Mouse (Mus musculus) forebrain, embryonic 12.5 days (tissue): ENCODE measurements at regions not wholly inside any gene's neighbourhood (a gene's known extent, or its start where the extent isn't known, plus 50 kb on each side); places are given as distances from the start of the nearest gene placed in this dataset.

ENCODE experiments used
- ATAC-seq: fragments of 200-750 bp; cut with Nextera tagmentation; 2 replicates; pipeline ENCODE4 v1.8.0; 2017; ENCODE audit warnings: moderate TSS enrichment; ENCODE audit not compliant: low FRiP score
- H3K27ac ChIP-seq: fragments of 300-500 bp; sonication (generic); 2 replicates; pipeline ENCODE4 v1.5.1; 2016; ENCODE audit warnings: mild to moderate bottlenecking
- H3K27me3 ChIP-seq: fragments of 300-500 bp; sonication (generic); 2 replicates; pipeline ENCODE4 v1.6.1; 2016; ENCODE audit warnings: mild to moderate bottlenecking
- H3K36me3 ChIP-seq: fragments of 300-500 bp; sonication (generic); replicated peaks from 2 replicates; pipeline ENCODE4 v1.6.1; 2016; ENCODE audit warnings: mild to moderate bottlenecking
- H3K4me1 ChIP-seq: fragments of 300-500 bp; sonication (generic); 2 replicates; pipeline ENCODE4 v1.6.1; 2016
- H3K4me2 ChIP-seq: fragments of 300-500 bp; sonication (generic); 2 replicates; pipeline ENCODE4 v1.6.1; 2016; ENCODE audit warnings: mild to moderate bottlenecking, moderate library complexity
- H3K4me3 ChIP-seq: fragments of 300-500 bp; sonication (generic); replicated peaks from 2 replicates; pipeline ENCODE4 v1.5.1; 2016; ENCODE audit warnings: mild to moderate bottlenecking
- H3K9ac ChIP-seq: fragments of 300-500 bp; sonication (generic); 2 replicates; pipeline ENCODE4 v1.6.1; 2016; ENCODE audit warnings: mild to moderate bottlenecking
- H3K9me3 ChIP-seq: fragments of 300-500 bp; sonication (generic); 2 replicates; pipeline ENCODE4 v1.6.1; 2016
- WGBS: fragments of 180-500 bp; shearing (Covaris S2); methylation state at CpG from one replicate; pipeline ENCODE4 v1.1.7; 2016; 5-methylcytosine and 5-hydroxymethylcytosine counted together

- H3K27me3 ChIP-seq, result no peaks in the 10 kb centered on the region
- H3K4me3 ChIP-seq, result no peak overlapping the region
- H3K4me2 ChIP-seq, result no peak overlapping the region
- no peak overlapping the region for H3K9ac ChIP-seq
- ATAC-seq, result no peak
- no peaks in the 10 kb centered on the region for H3K36me3 ChIP-seq
- H3K27ac ChIP-seq, result no peak overlapping the region
- no peaks in the 10 kb centered on the region for H3K9me3 ChIP-seq
- WGBS, result 87% methylated on average over 4 of the region's 4 CpGs
- H3K4me1 ChIP-seq, result no peaks in the 10 kb centered on the region
Measured at GRCm38 (mm10) chr2:173349910-173350309, 73.6 kb upstream of the Pmepa1 start.

GRCm38 (mm10) chr2:173350405-173350804 lies 74.1 kb upstream of the Pmepa1 start:
- ATAC-seq, result no peak

GRCm38 (mm10) chr2:173350831-173351230 lies 74.5 kb upstream of the Pmepa1 start:
- no peak overlapping the region for H3K4me3 ChIP-seq

More at GRCm38 (mm10) chr2:173350405-173350804, 74.1 kb upstream of the Pmepa1 start:
- H3K9me3 ChIP-seq, result no peaks in the 10 kb centered on the region
- no peak overlapping the region for H3K9ac ChIP-seq
- H3K4me1 ChIP-seq, result no peaks in the 10 kb centered on the region
- H3K27me3 ChIP-seq, result no peaks in the 10 kb centered on the region
- no peak overlapping the region for H3K4me3 ChIP-seq
- H3K4me2 ChIP-seq, result no peak overlapping the region
- WGBS, result 85% methylated on average over 3 of the region's 3 CpGs
- H3K36me3 ChIP-seq, result no peaks in the 10 kb centered on the region
- no peak overlapping the region for H3K27ac ChIP-seq

GRCm38 (mm10) chr2:173351831-173352755 lies 75.8 kb upstream of the Pmepa1 start:
- no peaks in the 10 kb centered on the region for H3K4me1 ChIP-seq
- no peak overlapping the region for H3K4me3 ChIP-seq
- no peak for ATAC-seq

More at GRCm38 (mm10) chr2:173350831-173351230, 74.5 kb upstream of the Pmepa1 start:
- Histone ChIP-seq H3K4me2 (no peak overlapping the region), H3K27ac (no peak overlapping the region), H3K27me3 (no peaks in the 10 kb centered on the region), H3K36me3 (no peaks in the 10 kb centered on the region), H3K9ac (no peak overlapping the region), H3K4me1 (no peaks in the 10 kb centered on the region), H3K9me3 (no peaks in the 10 kb centered on the region)
- no peak for ATAC-seq
- 65% methylated on average over 3 of the region's 3 CpGs for WGBS

GRCm38 (mm10) chr2:173352756-173353139 lies 76.4 kb upstream of the Pmepa1 start:
- Histone ChIP-seq H3K4me2 (no peak overlapping the region), H3K9me3 (no peaks in the 10 kb centered on the region), H3K36me3 (no peaks in the 10 kb centered on the region), H3K27me3 (no peaks in the 10 kb centered on the region), H3K4me3 (no peak overlapping the region), H3K4me1 (no peaks in the 10 kb centered on the region), H3K9ac (no peak overlapping the region), H3K27ac (no peak overlapping the region)
- ATAC-seq, result no peak
- 70% methylated on average over 3 of the region's 3 CpGs for WGBS

More at GRCm38 (mm10) chr2:173351831-173352755, 75.8 kb upstream of the Pmepa1 start:
- WGBS, result 79% methylated on average over 18 of the region's 18 CpGs
- no peaks in the 10 kb centered on the region for H3K9me3 ChIP-seq
- H3K27me3 ChIP-seq, result no peaks in the 10 kb centered on the region
- no peaks in the 10 kb centered on the region for H3K36me3 ChIP-seq
- no peak overlapping the region for H3K4me2 ChIP-seq
- H3K27ac ChIP-seq, result peak overlapping the region; percentile 44
- no peak overlapping the region for H3K9ac ChIP-seq

GRCm38 (mm10) chr2:173353435-173354241 lies 77.3 kb upstream of the Pmepa1 start:
- H3K9me3 ChIP-seq, result no peaks in the 10 kb centered on the region
- no peak overlapping the region for H3K4me3 ChIP-seq
- no peaks in the 10 kb centered on the region for H3K4me1 ChIP-seq
- no peaks in the 10 kb centered on the region for H3K36me3 ChIP-seq
- no peak for ATAC-seq
- no peaks in the 10 kb centered on the region for H3K27me3 ChIP-seq
- no peak overlapping the region for H3K9ac ChIP-seq
- no peak overlapping the region for H3K27ac ChIP-seq
- H3K4me2 ChIP-seq, result no peak overlapping the region
- 81% methylated on average over 16 of the region's 16 CpGs for WGBS

- no peaks in the 10 kb centered on the region for H3K27me3 ChIP-seq
- no peaks in the 10 kb centered on the region for H3K9me3 ChIP-seq
- peak; percentile 20; the same call in 1 of the 2 replicates for ATAC-seq
- no peaks in the 10 kb centered on the region for H3K36me3 ChIP-seq
- no peak overlapping the region for H3K9ac ChIP-seq
- no peaks in the 10 kb centered on the region for H3K4me1 ChIP-seq
- H3K27ac ChIP-seq, result no peak overlapping the region
- no peak overlapping the region for H3K4me3 ChIP-seq
- H3K4me2 ChIP-seq, result no peak overlapping the region
- WGBS, result 53% methylated on average over 5 of the region's 5 CpGs
Measured at GRCm38 (mm10) chr2:173356786-173357185, 80.5 kb upstream of the Pmepa1 start.

- peak overlapping the region; percentile 24 for H3K4me3 ChIP-seq
- H3K27me3 ChIP-seq, result peaks cover 21% of the 10 kb centered on the region; the same call in 1 of the 2 replicates
- 15% methylated on average over 24 of the region's 24 CpGs for WGBS
- H3K9ac ChIP-seq, result no peak overlapping the region; the same call in 1 of the 2 replicates
- no peaks in the 10 kb centered on the region for H3K36me3 ChIP-seq
- H3K9me3 ChIP-seq, result no peaks in the 10 kb centered on the region
- no peak overlapping the region; the same call in 1 of the 2 replicates for H3K27ac ChIP-seq
- peaks cover 15% of the 10 kb centered on the region for H3K4me1 ChIP-seq
- ATAC-seq, result no peak; the same call in 1 of the 2 replicates
- H3K4me2 ChIP-seq, result peak overlapping the region; percentile 48
Measured at GRCm38 (mm10) chr2:173365441-173366166, 89.3 kb upstream of the Pmepa1 start.

- 72% methylated on average over 11 of the region's 11 CpGs for WGBS
- no peak overlapping the region for H3K4me3 ChIP-seq
- ATAC-seq, result no peak
Measured at GRCm38 (mm10) chr2:173366734-173367133, 90.4 kb upstream of the Pmepa1 start.

GRCm38 (mm10) chr2:173368899-173369298 lies 92.6 kb upstream of the Pmepa1 start:
- H3K4me2 ChIP-seq, result no peak overlapping the region
- H3K9ac ChIP-seq, result no peak overlapping the region
- H3K4me3 ChIP-seq, result no peak overlapping the region
- no peak overlapping the region for H3K27ac ChIP-seq
- ATAC-seq, result no peak
- H3K9me3 ChIP-seq, result peaks cover 8% of the 10 kb centered on the region; the same call in 1 of the 2 replicates
- 48% methylated on average over 7 of the region's 7 CpGs for WGBS
- peaks cover 21% of the 10 kb centered on the region; the same call in 1 of the 2 replicates for H3K27me3 ChIP-seq
- H3K36me3 ChIP-seq, result no peaks in the 10 kb centered on the region
- peaks cover 15% of the 10 kb centered on the region for H3K4me1 ChIP-seq

More at GRCm38 (mm10) chr2:173366734-173367133, 90.4 kb upstream of the Pmepa1 start:
- Histone ChIP-seq H3K9me3 (0 out of 2 replicates have a peak, but pooled peaks cover under 1% of the 10 kb centered on the region), H3K27me3 (peaks cover 21% of the 10 kb centered on the region; the same call in 1 of the 2 replicates), H3K9ac (no peak overlapping the region), H3K27ac (no peak overlapping the region), H3K36me3 (no peaks in the 10 kb centered on the region), H3K4me1 (peaks cover 15% of the 10 kb centered on the region), H3K4me2 (no peak overlapping the region)

GRCm38 (mm10) chr2:173376926-173377325 lies 100.6 kb upstream of the Pmepa1 start:
- Histone ChIP-seq H3K4me2 (no peak overlapping the region), H3K4me3 (no peak overlapping the region), H3K9me3 (peaks cover 5% of the 10 kb centered on the region; the same call in 1 of the 2 replicates), H3K4me1 (0 out of 2 replicates have a peak, but pooled peaks cover 9% of the 10 kb centered on the region), H3K36me3 (no peaks in the 10 kb centered on the region), H3K27ac (no peak overlapping the region), H3K27me3 (no peaks in the 10 kb centered on the region), H3K9ac (no peak overlapping the region)
- WGBS, result 66% methylated on average over 6 of the region's 6 CpGs
- no peak for ATAC-seq
